Mouse (Mus musculus) heart, embryonic 11.5 days (tissue): ENCODE results near the gene Sec14l1. TPM values are rescaled to one million over a fixed set of nuclear protein-coding genes. Genes with fewer than 3 reads are reported as not detected.

ENCODE experiments used
- ATAC-seq: fragments of 200-750 bp; cut with Nextera tagmentation; replicated peaks from 2 replicates; pipeline ENCODE4 v1.8.0; 2017; ENCODE audit warnings: moderate library complexity; ENCODE audit not compliant: insufficient number of reproducible peaks, low FRiP score, low TSS enrichment
- H3K27ac ChIP-seq: fragments of 300-500 bp; sonication (generic); 2 replicates; pipeline ENCODE4 v1.5.1; 2014; ENCODE audit warnings: mild to moderate bottlenecking, low read depth, low read length
- H3K27me3 ChIP-seq: fragments of 300-500 bp; sonication (generic); 2 replicates; pipeline ENCODE4 v1.6.1; 2014; ENCODE audit warnings: mild to moderate bottlenecking, low read length, mixed read lengths; ENCODE audit not compliant: control insufficient read depth, insufficient read depth
- H3K36me3 ChIP-seq: fragments of 300-500 bp; sonication (generic); 2 replicates; pipeline ENCODE4 v1.6.1; 2014; ENCODE audit warnings: mild to moderate bottlenecking, low read length, moderate library complexity, mixed read lengths; ENCODE audit not compliant: control insufficient read depth, insufficient read depth
- H3K4me1 ChIP-seq: fragments of 300-500 bp; sonication (generic); 2 replicates; pipeline ENCODE4 v1.6.1; 2014; ENCODE audit warnings: low read length; ENCODE audit not compliant: control insufficient read depth, insufficient read depth
- H3K4me2 ChIP-seq: fragments of 300-500 bp; sonication (generic); 2 replicates; pipeline ENCODE4 v1.6.1; 2014; ENCODE audit warnings: mild to moderate bottlenecking, moderate library complexity
- H3K4me3 ChIP-seq: fragments of 300-500 bp; sonication (generic); 2 replicates; pipeline ENCODE4 v1.5.1; 2014; ENCODE audit warnings: low read depth, low read length
- H3K9ac ChIP-seq: fragments of 300-500 bp; sonication (generic); 2 replicates; pipeline ENCODE4 v1.6.1; 2014; ENCODE audit warnings: mild to moderate bottlenecking, low read depth, low read length, moderate library complexity
- H3K9me3 ChIP-seq: fragments of 300-500 bp; sonication (generic); replicated peaks from 2 replicates; pipeline ENCODE4 v1.6.1; 2016; ENCODE audit warnings: low read length; ENCODE audit not compliant: control insufficient read depth
- WGBS: fragments of 180-500 bp; shearing (Covaris S2); extraction: QIAGEN DNeasy Blood & Tissue Kit; methylation state at CpG from one replicate; pipeline ENCODE4 v1.1.7; 2014; ENCODE audit not compliant: insufficient replicate concordance; 5-methylcytosine and 5-hydroxymethylcytosine counted together
- polyA plus RNA-seq: library from polyadenylated mRNA; unstranded; fragments of >200 nt; fragmentation: Nextera tagmentation; extraction: Ambion mirVana; gene quantifications from 2 replicates; pipeline ENCODE4 v1.2.1, GENCODE M21; 2014

Sec14l1 gene
- polyA plus RNA-seq, 1 experiment from 2014 or later: 32.6 TPM

- ATAC-seq: no peak
Measured at GRCm38 (mm10) chr11:117194475-117194937, 79.5 kb downstream of the Sec14l1 start.

GRCm38 (mm10) chr11:117195616-117196015, 80.6 kb downstream of the Sec14l1 start:
- no peak overlapping the region for H3K9ac ChIP-seq
- no peak overlapping the region for H3K4me3 ChIP-seq
- peaks cover 3% of the 10 kb centered on the region for H3K4me1 ChIP-seq
- H3K27ac ChIP-seq: no peak overlapping the region
- peaks cover 18% of the 10 kb centered on the region for H3K27me3 ChIP-seq
- no peak overlapping the region for H3K4me2 ChIP-seq
- 85% methylated on average over 6 of the region's 6 CpGs for WGBS
- no peaks in the 10 kb centered on the region for H3K9me3 ChIP-seq
- ATAC-seq: no peak
- H3K36me3 ChIP-seq: no peaks in the 10 kb centered on the region

More at GRCm38 (mm10) chr11:117194475-117194937, 79.5 kb downstream of the Sec14l1 start:
- H3K27me3 ChIP-seq: peaks cover 15% of the 10 kb centered on the region
- H3K9me3 ChIP-seq: no peaks in the 10 kb centered on the region
- no peak overlapping the region for H3K4me2 ChIP-seq
- H3K9ac ChIP-seq: no peak overlapping the region
- no peak overlapping the region for H3K4me3 ChIP-seq
- 62% methylated on average over 11 of the region's 11 CpGs for WGBS
- no peaks in the 10 kb centered on the region for H3K36me3 ChIP-seq
- H3K4me1 ChIP-seq: no peaks in the 10 kb centered on the region; the same call in 1 of the 2 replicates
- H3K27ac ChIP-seq: no peak overlapping the region

- Histone ChIP-seq H3K27me3 (peaks cover 20% of the 10 kb centered on the region), H3K9ac (no peak overlapping the region), H3K27ac (no peak overlapping the region), H3K36me3 (no peaks in the 10 kb centered on the region), H3K4me2 (no peak overlapping the region), H3K4me3 (no peak overlapping the region), H3K4me1 (peaks cover 3% of the 10 kb centered on the region), H3K9me3 (no peaks in the 10 kb centered on the region)
- ATAC-seq: no peak
- 80% methylated on average over 7 of the region's 7 CpGs for WGBS
Measured at GRCm38 (mm10) chr11:117196681-117197080, 81.7 kb downstream of the Sec14l1 start.

- 84% methylated on average over 4 of the region's 5 CpGs for WGBS
Measured at GRCm38 (mm10) chr11:117198122-117198521, 83.2 kb downstream of the Sec14l1 start.

GRCm38 (mm10) chr11:117199282-117200175, 84.6 kb downstream of the Sec14l1 start, which contains the start of gene Sept9:
Gene Sept9 (plus strand): TSS chr11:117199661.
- ATAC-seq: no peak
- peak within 1 kb of the TSS; percentile 58 for H3K4me3 ChIP-seq
- no peaks in the 10 kb centered on the region for H3K9me3 ChIP-seq
- peak within 1 kb of the TSS; percentile 97 for H3K4me2 ChIP-seq
- peak within 1 kb of the TSS; percentile 60 for H3K9ac ChIP-seq
- peaks cover 9% of the 10 kb centered on the region for H3K4me1 ChIP-seq
- no peaks in the 10 kb centered on the region for H3K36me3 ChIP-seq
- H3K27ac ChIP-seq: no peak within 1 kb of the TSS
- H3K27me3 ChIP-seq: peaks cover 31% of the 10 kb centered on the region
- under 1% methylated on average over 64 of the region's 70 CpGs for WGBS

More at GRCm38 (mm10) chr11:117198122-117198521, 83.2 kb downstream of the Sec14l1 start:
- Histone ChIP-seq H3K4me1 (peaks cover 3% of the 10 kb centered on the region), H3K27me3 (peaks cover 24% of the 10 kb centered on the region), H3K36me3 (no peaks in the 10 kb centered on the region), H3K9me3 (no peaks in the 10 kb centered on the region), H3K27ac (no peak overlapping the region), H3K9ac (no peak overlapping the region), H3K4me2 (no peak overlapping the region), H3K4me3 (no peak overlapping the region)
- ATAC-seq: no peak

- WGBS: 77% methylated on average over 12 of the region's 12 CpGs
- Histone ChIP-seq H3K4me1 (peaks cover 15% of the 10 kb centered on the region), H3K4me2 (no peak overlapping the region), H3K36me3 (no peaks in the 10 kb centered on the region), H3K27me3 (peaks cover 31% of the 10 kb centered on the region), H3K27ac (no peak overlapping the region), H3K9me3 (no peaks in the 10 kb centered on the region), H3K9ac (no peak overlapping the region), H3K4me3 (no peak overlapping the region)
- ATAC-seq: no peak
Measured at GRCm38 (mm10) chr11:117201846-117202245, 86.9 kb downstream of the Sec14l1 start.

- peaks cover 15% of the 10 kb centered on the region for H3K4me1 ChIP-seq
- peaks cover 15% of the 10 kb centered on the region for H3K27me3 ChIP-seq
- ATAC-seq: no peak
- no peak overlapping the region for H3K9ac ChIP-seq
- no peak overlapping the region for H3K27ac ChIP-seq
- H3K4me2 ChIP-seq: no peak overlapping the region
- H3K36me3 ChIP-seq: no peaks in the 10 kb centered on the region
- H3K4me3 ChIP-seq: no peak overlapping the region
- 67% methylated on average over 8 of the region's 8 CpGs for WGBS
- H3K9me3 ChIP-seq: no peaks in the 10 kb centered on the region
Measured at GRCm38 (mm10) chr11:117204606-117205005, 89.6 kb downstream of the Sec14l1 start.

DNA sequence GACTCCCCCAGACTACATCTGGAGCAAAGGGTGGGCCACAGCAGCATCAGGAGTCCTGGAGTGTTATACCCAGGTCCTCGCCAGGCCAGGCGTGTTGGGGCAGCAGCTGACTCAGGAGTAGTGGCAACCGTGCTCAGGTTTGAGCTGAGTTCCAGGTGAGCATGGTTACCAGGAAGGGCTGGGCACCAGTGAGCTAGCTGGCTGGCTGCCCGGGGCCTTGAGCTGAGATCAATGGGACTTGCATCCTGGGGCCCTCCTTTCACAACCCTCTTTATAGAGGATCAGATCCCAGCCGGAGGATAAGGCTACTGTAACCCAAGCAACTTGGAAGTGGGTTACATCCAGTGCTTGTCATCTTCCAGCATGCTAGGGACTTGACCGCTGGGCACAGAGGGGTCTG, 90.1 kb downstream of the Sec14l1 start:
- H3K27me3 ChIP-seq: peaks cover 13% of the 10 kb centered on the region; the same call in 1 of the 2 replicates
- H3K27ac ChIP-seq: no peak overlapping the region
- H3K36me3 ChIP-seq: no peaks in the 10 kb centered on the region
- peaks cover 15% of the 10 kb centered on the region for H3K4me1 ChIP-seq
- no peak overlapping the region for H3K9ac ChIP-seq
- WGBS: 81% methylated on average over 6 of the region's 6 CpGs
- H3K4me3 ChIP-seq: no peak overlapping the region
- no peak for ATAC-seq
- H3K9me3 ChIP-seq: no peaks in the 10 kb centered on the region
- H3K4me2 ChIP-seq: no peak overlapping the region
